32 mouse cellular contexts compared by ENCODE assay signal in genomic region chr15:102927032-102927645, GRCm38 (mm10). TPM values are rescaled to one million over a fixed set of nuclear protein-coding genes. Genes with fewer than 3 reads are reported as not detected.
DNase-seq lines count a peak whose midpoint lies in the region; ATAC-seq lines count a peak whose summit lies in the region.
"Had no signal": no experiment of that assay in that cellular context is flagged by ENCODE, and none has a peak within 500 bp of the region (broad histone marks: within the 10 kb centered on the region; RNA-seq: fewer than 3 reads in every experiment).

No protein-coding gene starts in this region.

- ATAC-seq in midbrain, embryonic 11.5 days (ENCODE audit: low FRiP score) = no peak
- ATAC-seq in neural tube, embryonic 13.5 days (ENCODE audit: low read depth) = no peak
- ATAC-seq: CD4-positive, CD25-positive, alpha-beta regulatory T cell, adult 4 months; forebrain, embryonic 13.5 days had no signal

- no peaks in the 10 kb centered on the region for H3K9me3 ChIP-seq in midbrain, embryonic 10.5 days (replicated peaks)
- H3K9me3 ChIP-seq in midbrain, embryonic 11.5 days (ENCODE audit: control insufficient read depth, low read length) = no peaks in the 10 kb centered on the region
- no peaks in the 10 kb centered on the region for H3K9me3 ChIP-seq in limb, embryonic 10.5 days (replicated peaks)
- H3K9me3 ChIP-seq in neural tube, embryonic 13.5 days = no peaks in the 10 kb centered on the region
- H3K9me3 ChIP-seq: forebrain, embryonic 13.5 days; G1E; heart, embryonic 10.5 days; heart, embryonic 15.5 days; hindbrain, embryonic 12.5 days; kidney, embryonic 15.5 days; midbrain, embryonic 12.5 days had no signal

- no peak overlapping the region for H3K4me2 ChIP-seq in midbrain, embryonic 11.5 days
- peak overlapping the region; percentile 28; the same call in 1 of the 2 replicates for H3K4me2 ChIP-seq in neural tube, embryonic 13.5 days
- H3K4me2 ChIP-seq: forebrain, embryonic 13.5 days; heart, embryonic 15.5 days; hindbrain, embryonic 12.5 days; kidney, embryonic 15.5 days; midbrain, embryonic 12.5 days had no signal

- H3K4me3 ChIP-seq in midbrain, embryonic 10.5 days = no peak overlapping the region
- no peak overlapping the region for H3K4me3 ChIP-seq in midbrain, embryonic 11.5 days (ENCODE audit: low read depth, low read length)
- no peak overlapping the region for H3K4me3 ChIP-seq in limb, embryonic 10.5 days
- H3K4me3 ChIP-seq in neural tube, embryonic 13.5 days = peak overlapping the region; percentile 2; the same call in 1 of the 2 replicates
- H3K4me3 ChIP-seq: forebrain, embryonic 13.5 days; heart, embryonic 10.5 days; heart, embryonic 15.5 days; hindbrain, embryonic 12.5 days; kidney, embryonic 15.5 days; layer of hippocampus, adult 2 months; midbrain, embryonic 12.5 days; myocyte had no signal

- no peaks in the 10 kb centered on the region for H3K4me1 ChIP-seq in midbrain, embryonic 10.5 days
- no peaks in the 10 kb centered on the region for H3K4me1 ChIP-seq in midbrain, embryonic 11.5 days (ENCODE audit: control insufficient read depth, insufficient read depth, low read length)
- peaks cover 8% of the 10 kb centered on the region for H3K4me1 ChIP-seq in limb, embryonic 10.5 days
- no peaks in the 10 kb centered on the region for H3K4me1 ChIP-seq in neural tube, embryonic 13.5 days (replicated peaks)
- H3K4me1 ChIP-seq: forebrain, embryonic 13.5 days; heart, embryonic 15.5 days; hindbrain, embryonic 12.5 days; midbrain, embryonic 12.5 days had no signal

- no peaks in the 10 kb centered on the region for H3K36me3 ChIP-seq in midbrain, embryonic 10.5 days
- H3K36me3 ChIP-seq in midbrain, embryonic 11.5 days (ENCODE audit: control insufficient read depth, insufficient read depth, low read length) = no peaks in the 10 kb centered on the region
- H3K36me3 ChIP-seq in limb, embryonic 10.5 days = no peaks in the 10 kb centered on the region
- H3K36me3 ChIP-seq in neural tube, embryonic 13.5 days = no peaks in the 10 kb centered on the region
- H3K36me3 ChIP-seq: G1E; heart, embryonic 10.5 days; heart, embryonic 15.5 days; hindbrain, embryonic 12.5 days; kidney, embryonic 15.5 days; midbrain, embryonic 12.5 days had no signal

- DNase-seq in midbrain, embryonic 10.5 days (ENCODE audit: low spot score) = peak; percentile 47
- no peak for DNase-seq in midbrain, embryonic 11.5 days (ENCODE audit: low spot score, missing footprints)
- DNase-seq in limb, embryonic 10.5 days (ENCODE audit: low spot score) = peak; percentile 67
- no peak for DNase-seq in cerebellum, adult 18-20 months
- DNase-seq in ovary, adult 18-20 months (ENCODE audit: low spot score) = no peak
- no peak for DNase-seq in ovary, postnatal 10 days (ENCODE audit: low spot score)
- DNase-seq: adrenal gland, postnatal 10 days; cerebellum, adult 11 months; cerebellum, postnatal 14 days; gastrocnemius, postnatal 14 days; kidney, adult 11 months; kidney, postnatal 36 days; liver; lung, adult 2 months; lung, postnatal 10 days; thymus, postnatal 4 days had no signal

- H3K9ac ChIP-seq in midbrain, embryonic 11.5 days (ENCODE audit: low read length) = no peak overlapping the region
- H3K9ac ChIP-seq in neural tube, embryonic 13.5 days = no peak overlapping the region
- H3K9ac ChIP-seq: forebrain, embryonic 13.5 days; heart, embryonic 15.5 days; hindbrain, embryonic 12.5 days; kidney, embryonic 15.5 days; liver, embryonic 14.5 days; midbrain, embryonic 12.5 days had no signal

- H3K27me3 ChIP-seq in midbrain, embryonic 10.5 days (ENCODE audit: low read depth, poor library complexity, severe bottlenecking) = peaks cover 100% of the 10 kb centered on the region
- peaks cover 98% of the 10 kb centered on the region for H3K27me3 ChIP-seq in midbrain, embryonic 11.5 days (ENCODE audit: control insufficient read depth, insufficient read depth, low read length)
- peaks cover 100% of the 10 kb centered on the region for H3K27me3 ChIP-seq in limb, embryonic 10.5 days (ENCODE audit: low read depth, poor library complexity, severe bottlenecking)
- H3K27me3 ChIP-seq in neural tube, embryonic 13.5 days = peaks cover 98% of the 10 kb centered on the region

- no peak overlapping the region for H3K27ac ChIP-seq in midbrain, embryonic 10.5 days (replicated peaks)
- H3K27ac ChIP-seq in midbrain, embryonic 11.5 days (ENCODE audit: low read depth, low read length) = no peak overlapping the region
- no peak overlapping the region for H3K27ac ChIP-seq in limb, embryonic 10.5 days
- no peak overlapping the region for H3K27ac ChIP-seq in neural tube, embryonic 13.5 days (replicated peaks)
- H3K27ac ChIP-seq: forebrain, embryonic 13.5 days; heart, embryonic 10.5 days; heart, embryonic 15.5 days; hindbrain, embryonic 12.5 days; kidney, embryonic 15.5 days; layer of hippocampus, adult 2 months; liver, embryonic 14.5 days; midbrain, embryonic 12.5 days had no signal

- under 1% methylated on average over 40 of the region's 40 CpGs for WGBS in midbrain, embryonic 10.5 days
- WGBS in midbrain, embryonic 11.5 days = 1% methylated on average over 40 of the region's 40 CpGs
- WGBS in limb, embryonic 10.5 days = under 1% methylated on average over 40 of the region's 40 CpGs
- 1% methylated on average over 40 of the region's 40 CpGs for WGBS in neural tube, embryonic 13.5 days

RNA-seq across cellular contexts. Expression of gene Hoxc13, which starts 6.2 kb away (rescaled TPM):
- not detected in 2 replicates for polyA plus RNA-seq in midbrain, embryonic 10.5 days (2016; fragmentation: Nextera tagmentation; extraction: Ambion mirVana)
- 0.11 and 0.15 TPM in 2 replicates for polyA plus RNA-seq in midbrain, embryonic 11.5 days (2014; fragmentation: Nextera tagmentation; extraction: Ambion mirVana)
- 0.51 and 1.2 TPM in 2 replicates for polyA plus RNA-seq in limb, embryonic 10.5 days (2016; fragmentation: Nextera tagmentation; extraction: Ambion mirVana)
- polyA plus RNA-seq in neural tube, embryonic 13.5 days (2015; fragmentation: Nextera tagmentation; extraction: Ambion mirVana) = 4.9 and 8.4 TPM in 2 replicates
- polyA plus RNA-seq: CD4-positive, CD25-positive, alpha-beta regulatory T cell, adult 4 months; cortical plate, adult 2 months; forebrain, embryonic 13.5 days; G1E; heart, embryonic 10.5 days; heart, embryonic 15.5 days; kidney, embryonic 15.5 days; liver, embryonic 14.5 days; lung, adult 2 months; midbrain, postnatal 0 days had no signal

RNA-seq across cellular contexts. Expression of gene Hoxc12, which starts 9.4 kb away (rescaled TPM):
- polyA plus RNA-seq in midbrain, embryonic 10.5 days (2016; fragmentation: Nextera tagmentation; extraction: Ambion mirVana) = not detected in 2 replicates
- not detected in 2 replicates for polyA plus RNA-seq in midbrain, embryonic 11.5 days (2014; fragmentation: Nextera tagmentation; extraction: Ambion mirVana)
- polyA plus RNA-seq in limb, embryonic 10.5 days (2016; fragmentation: Nextera tagmentation; extraction: Ambion mirVana) = 0.36 TPM in 1 of 2 replicates, not detected in the other
- 7.8 and 12.0 TPM in 2 replicates for polyA plus RNA-seq in neural tube, embryonic 13.5 days (2015; fragmentation: Nextera tagmentation; extraction: Ambion mirVana)
- polyA plus RNA-seq: CD4-positive, CD25-positive, alpha-beta regulatory T cell, adult 4 months; cortical plate, adult 2 months; embryonic facial prominence, embryonic 11.5 days; forebrain, embryonic 13.5 days; G1E; heart, embryonic 10.5 days; heart, embryonic 15.5 days; hindbrain, embryonic 12.5 days; kidney, embryonic 15.5 days; liver, embryonic 14.5 days; lung, adult 2 months; midbrain, embryonic 12.5 days; midbrain, postnatal 0 days; thymus, postnatal 0 days had no signal

RNA-seq across cellular contexts. Expression of gene Hoxc11, which starts 27.1 kb away (rescaled TPM):
- polyA plus RNA-seq in midbrain, embryonic 10.5 days (2016; fragmentation: Nextera tagmentation; extraction: Ambion mirVana) = not detected in 2 replicates
- not detected in 2 replicates for polyA plus RNA-seq in midbrain, embryonic 11.5 days (2014; fragmentation: Nextera tagmentation; extraction: Ambion mirVana)
- polyA plus RNA-seq in limb, embryonic 10.5 days (2016; fragmentation: Nextera tagmentation; extraction: Ambion mirVana) = 2.4 and 4.7 TPM in 2 replicates
- polyA plus RNA-seq in neural tube, embryonic 13.5 days (2015; fragmentation: Nextera tagmentation; extraction: Ambion mirVana) = 2.6 and 3.8 TPM in 2 replicates
- polyA plus RNA-seq: CD4-positive, CD25-positive, alpha-beta regulatory T cell, adult 4 months; cortical plate, adult 2 months; embryonic facial prominence, embryonic 11.5 days; forebrain, embryonic 13.5 days; G1E; heart, embryonic 10.5 days; heart, embryonic 15.5 days; hindbrain, embryonic 12.5 days; liver, embryonic 14.5 days; lung, adult 2 months; midbrain, embryonic 12.5 days; midbrain, postnatal 0 days had no signal

RNA-seq across cellular contexts. Expression of gene Hoxc10, which starts 39.5 kb away (rescaled TPM):
- not detected in 2 replicates for polyA plus RNA-seq in midbrain, embryonic 10.5 days (2016; fragmentation: Nextera tagmentation; extraction: Ambion mirVana)
- polyA plus RNA-seq in midbrain, embryonic 11.5 days (2014; fragmentation: Nextera tagmentation; extraction: Ambion mirVana) = not detected in 2 replicates
- polyA plus RNA-seq in limb, embryonic 10.5 days (2016; fragmentation: Nextera tagmentation; extraction: Ambion mirVana) = 21.4 and 51.4 TPM in 2 replicates
- 58.5 and 92.4 TPM in 2 replicates for polyA plus RNA-seq in neural tube, embryonic 13.5 days (2015; fragmentation: Nextera tagmentation; extraction: Ambion mirVana)
- polyA plus RNA-seq: CD4-positive, CD25-positive, alpha-beta regulatory T cell, adult 4 months; cortical plate, adult 2 months; embryonic facial prominence, embryonic 11.5 days; forebrain, embryonic 13.5 days; heart, embryonic 15.5 days; hindbrain, embryonic 12.5 days; liver, embryonic 14.5 days; lung, adult 2 months; midbrain, embryonic 12.5 days; midbrain, postnatal 0 days; thymus, postnatal 0 days had no signal

RNA-seq across cellular contexts. Expression of gene Hoxc5, which starts 40.1 kb away (rescaled TPM):
- 0.04 and 0.06 TPM in 2 replicates for polyA plus RNA-seq in midbrain, embryonic 10.5 days (2016; fragmentation: Nextera tagmentation; extraction: Ambion mirVana)
- not detected in 2 replicates for polyA plus RNA-seq in midbrain, embryonic 11.5 days (2014; fragmentation: Nextera tagmentation; extraction: Ambion mirVana)
- 10.6 and 12.7 TPM in 2 replicates for polyA plus RNA-seq in limb, embryonic 10.5 days (2016; fragmentation: Nextera tagmentation; extraction: Ambion mirVana)
- polyA plus RNA-seq in neural tube, embryonic 13.5 days (2015; fragmentation: Nextera tagmentation; extraction: Ambion mirVana) = 18.8 and 32.2 TPM in 2 replicates
- polyA plus RNA-seq: CD4-positive, CD25-positive, alpha-beta regulatory T cell, adult 4 months; cortical plate, adult 2 months; forebrain, embryonic 13.5 days; midbrain, embryonic 12.5 days; midbrain, postnatal 0 days had no signal

Comparison
In these comparisons a context has a peak if more than half of its experiments do, and no peak if none do; other contexts are left out.
1. DNase-seq: peak in midbrain, embryonic 10.5 days (single experiment) and limb, embryonic 10.5 days (single experiment); none in midbrain, embryonic 11.5 days (single experiment), cerebellum, adult 18-20 months (0 of 2), ovary, adult 18-20 months (single experiment) and ovary, postnatal 10 days (single experiment).